Mouse (Mus musculus) urinary bladder, postnatal 10 days (tissue): ENCODE measurements around the gene Med28.

Experiments
- DNase-seq: peaks from one replicate; pipeline ENCODE4 v3.0.0; 2022; ENCODE audit warnings: low spot score

Med28 gene

GRCm38 (mm10) chr5:45519960-45520808 lies at the start of gene Med28:
TSS of gene Med28 (plus strand) at chr5:45520229.
- peak; percentile 91 for DNase-seq

- DNase-seq = no peak
These were observed 47.1 kb upstream of the Med28 start for GRCm38 (mm10) chr5:45472880-45473450.

- DNase-seq = no peak
These were observed 46.5 kb upstream of the Med28 start for GRCm38 (mm10) chr5:45473521-45473920.

- no peak for DNase-seq
These were observed 45.8 kb upstream of the Med28 start for GRCm38 (mm10) chr5:45474215-45474614.

GRCm38 (mm10) chr5:45474758-45475157 lies 45.3 kb upstream of the Med28 start:
- no peak for DNase-seq

GRCm38 (mm10) chr5:45475771-45476170 lies 44.3 kb upstream of the Med28 start:
- no peak for DNase-seq

- no peak for DNase-seq
These were observed 43.7 kb upstream of the Med28 start for GRCm38 (mm10) chr5:45476288-45476687.

GRCm38 (mm10) chr5:45477601-45478000 lies 42.4 kb upstream of the Med28 start:
- DNase-seq = no peak

GRCm38 (mm10) chr5:45480066-45480465 lies 40.0 kb upstream of the Med28 start:
- no peak for DNase-seq

- DNase-seq = no peak
These were observed 38.9 kb upstream of the Med28 start for GRCm38 (mm10) chr5:45481125-45481524.

- no peak for DNase-seq
These were observed 37.4 kb upstream of the Med28 start for GRCm38 (mm10) chr5:45482607-45483006.

GRCm38 (mm10) chr5:45483654-45484053 lies 36.4 kb upstream of the Med28 start:
- no peak for DNase-seq

- no peak for DNase-seq
These were observed 28.3 kb upstream of the Med28 start for GRCm38 (mm10) chr5:45491776-45492175.

- DNase-seq = peak; percentile 94
These were observed 26.6 kb upstream of the Med28 start, which contains the start of gene Lap3 for GRCm38 (mm10) chr5:45493191-45494092. TSS of gene Lap3 (plus strand) at chr5:45493374.

- DNase-seq = no peak
These were observed 25.8 kb upstream of the Med28 start for GRCm38 (mm10) chr5:45494093-45494755.

GRCm38 (mm10) chr5:45495429-45495975 lies 24.5 kb upstream of the Med28 start:
- DNase-seq = no peak

- DNase-seq = no peak
These were observed 24.0 kb upstream of the Med28 start for GRCm38 (mm10) chr5:45496042-45496441.

- no peak for DNase-seq
These were observed 23.6 kb upstream of the Med28 start for GRCm38 (mm10) chr5:45496479-45496878.

- no peak for DNase-seq
These were observed 23.0 kb upstream of the Med28 start for GRCm38 (mm10) chr5:45496930-45497550.

GRCm38 (mm10) chr5:45497564-45497963 lies 22.5 kb upstream of the Med28 start:
- no peak for DNase-seq

GRCm38 (mm10) chr5:45510071-45510470 lies 10.0 kb upstream of the Med28 start:
- DNase-seq = no peak
